Mouse (Mus musculus): ENCODE measurements around the gene Mucl3. TPM values are rescaled to one million over a fixed set of nuclear protein-coding genes. Genes with fewer than 3 reads are reported as not detected.

The Mucl3 gene
- total and polyA plus RNA-seq, 3 experiments: 0.04 to 0.11 TPM; not detected in 1

DNA sequence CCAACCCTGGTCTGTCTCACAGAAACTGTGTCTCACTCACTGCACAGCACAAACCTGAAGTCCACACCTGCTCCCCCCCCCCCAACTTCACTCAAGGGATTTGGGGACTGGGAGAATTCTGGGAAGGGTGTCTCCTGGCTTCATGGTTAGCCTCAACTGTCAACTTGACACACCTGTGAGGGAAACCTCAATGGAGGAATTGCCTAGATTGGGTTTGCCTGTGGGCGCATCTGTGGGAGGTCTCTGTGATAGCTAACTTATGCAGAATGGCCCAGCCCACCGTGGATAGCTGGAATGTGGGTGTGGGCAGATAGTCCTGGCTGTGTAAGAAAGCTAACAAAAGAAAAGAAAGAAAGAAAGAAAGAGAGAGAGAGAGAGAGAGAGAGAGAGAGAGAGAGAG, 42.2 kb downstream of the Mucl3 start, which contains the start of gene Sfta2:
TSS of gene Sfta2 (plus strand) at position 301 of the 400 bp plus-strand sequence.
- TF ChIP-seq HCFC1 (IDR thresholded peaks at IDR 0.05; ENCODE audit: low read depth, low read length): no peak
- no peak for TF ChIP-seq MAX (IDR thresholded peaks at IDR 0.05; ENCODE audit: low read length)
- TF ChIP-seq POLR2AphosphoS5 (IDR thresholded peaks at IDR 0.05; ENCODE audit: borderline replicate concordance, low read depth, low read length): no peak
- no peak for TF ChIP-seq UBTF (IDR thresholded peaks at IDR 0.05; ENCODE audit: borderline replicate concordance, insufficient read depth, low read depth, low read length)
- no peak for TF ChIP-seq GABPA (IDR thresholded peaks at IDR 0.05; ENCODE audit: low read depth, low read length)
- no peak for TF ChIP-seq CTCF (IDR thresholded peaks at IDR 0.05 in 2 of 3, conservative IDR thresholded peaks at IDR 0.05 in 1 of 3; ENCODE audit: control insufficient read depth in 1 of 3, insufficient read depth in 1 of 3, low read depth in 2 of 3, low read length in 3 of 3, poor library complexity in 1 of 3, severe bottlenecking in 1 of 3)
- no peak for TF ChIP-seq ZMIZ1 (IDR thresholded peaks at IDR 0.05; ENCODE audit: low read depth, low read length)
- TF ChIP-seq TBP (IDR thresholded peaks at IDR 0.05; ENCODE audit: low read depth, low read length): no peak
- TF ChIP-seq MEF2A (IDR thresholded peaks at IDR 0.05; ENCODE audit: extremely low read depth, insufficient replicate concordance, low read depth, low read length, poor library complexity, severe bottlenecking): no peak
- TF ChIP-seq MAFK (IDR thresholded peaks at IDR 0.05; ENCODE audit: borderline replicate concordance, low read depth, low read length): no peak
- no peak for TF ChIP-seq SIN3A (IDR thresholded peaks at IDR 0.05; ENCODE audit: low read length)
- TF ChIP-seq RCOR1 (IDR thresholded peaks at IDR 0.05; ENCODE audit: low read depth, low read length): no peak
- no peak for TF ChIP-seq MYB (IDR thresholded peaks at IDR 0.05; ENCODE audit: low read depth, low read length)
- TF ChIP-seq TAL1 (IDR thresholded peaks at IDR 0.05; ENCODE audit: low read length): no peak
- Histone ChIP-seq H3K4me3 (ENCODE audit: control insufficient read depth in 1 of 2, insufficient read depth in 1 of 2, low read depth in 2 of 2, low read length in 2 of 2) (peak within 1 kb of the TSS; percentile 23 to 52; a peak in 3 of 4 replicates), H3K36me3 (ENCODE audit: control insufficient read depth in 1 of 2, insufficient read depth in 2 of 2, low read length in 2 of 2) (no peaks in the 10 kb centered on the region), H3K4me1 (ENCODE audit: control insufficient read depth in 1 of 2, insufficient read depth in 2 of 2, low read length in 2 of 2) (peaks cover 0 to 4% of the 10 kb centered on the region in 2 experiments; a peak in 1 of 4 replicates), H3K9me3 (replicated peaks; ENCODE audit: insufficient read depth, low read length) (no peaks in the 10 kb centered on the region), H3K79me2 (ENCODE audit: control insufficient read depth, insufficient read depth, low read length, poor library complexity) (no peaks in the 10 kb centered on the region), H3K9ac (ENCODE audit: control insufficient read depth, low read depth, low read length, poor library complexity, severe bottlenecking) (peak within 1 kb of the TSS; percentile 17; the same call in 1 of the 2 replicates), H3K27me3 (ENCODE audit: control insufficient read depth in 1 of 2, insufficient read depth in 2 of 2, low read length in 2 of 2) (peaks cover 2% of the 10 kb centered on the region in 2 experiments; a peak in 2 of 4 replicates), H3K27ac (ENCODE audit: control insufficient read depth, low read depth, low read length) (no peak within 1 kb of the TSS)
- no peak for DNase-seq (ENCODE audit: low read depth, low spot score)

DNA sequence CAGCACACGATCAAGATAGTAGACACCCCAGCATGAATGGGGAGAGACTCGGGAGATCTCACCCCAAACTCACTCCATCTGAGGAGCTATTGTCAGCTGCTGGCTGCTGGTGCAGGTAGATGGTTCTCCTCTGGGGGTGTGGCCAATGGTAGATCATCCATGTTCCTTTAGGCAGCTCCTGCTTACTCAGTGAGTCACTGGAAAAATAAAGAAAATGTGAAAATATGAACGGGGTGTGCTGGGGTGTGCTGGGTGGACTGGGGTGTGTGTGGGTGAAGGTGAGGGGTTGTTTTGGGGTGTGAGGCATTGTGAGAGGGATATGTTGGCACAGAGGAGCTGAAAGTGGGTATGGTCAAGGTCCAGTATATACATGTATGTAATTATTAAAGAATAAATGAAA, 46.1 kb downstream of the Mucl3 start:
- TF ChIP-seq USF2 (IDR thresholded peaks at IDR 0.05; ENCODE audit: borderline replicate concordance in 1 of 2, insufficient read depth in 1 of 2, low read depth in 1 of 2, low read length in 2 of 2): no peak
- no peaks in the 10 kb centered on the region for H3K9me3 ChIP-seq (replicated peaks; ENCODE audit: insufficient read depth, low read length)
- H3K36me3 ChIP-seq (ENCODE audit: control insufficient read depth in 1 of 2, insufficient read depth in 2 of 2, low read length in 2 of 2): no peaks in the 10 kb centered on the region
- H3K27ac ChIP-seq (ENCODE audit: control insufficient read depth, low read depth, low read length): no peak overlapping the region
- H3K9ac ChIP-seq (ENCODE audit: control insufficient read depth, low read depth, low read length, poor library complexity, severe bottlenecking): no peak overlapping the region
- no peak overlapping the region for H3K4me3 ChIP-seq (ENCODE audit: control insufficient read depth in 1 of 2, insufficient read depth in 1 of 2, low read depth in 2 of 2, low read length in 2 of 2)
- no peak for DNase-seq (ENCODE audit: low read depth, low spot score)
- no peaks in the 10 kb centered on the region; a peak in 2 of 4 replicates for H3K27me3 ChIP-seq (ENCODE audit: control insufficient read depth in 1 of 2, insufficient read depth in 2 of 2, low read length in 2 of 2)
- no peaks in the 10 kb centered on the region for H3K79me2 ChIP-seq (ENCODE audit: control insufficient read depth, insufficient read depth, low read length, poor library complexity)
- H3K4me1 ChIP-seq (ENCODE audit: control insufficient read depth in 1 of 2, insufficient read depth in 2 of 2, low read length in 2 of 2): peaks cover 0 to 4% of the 10 kb centered on the region in 2 experiments; a peak in 1 of 4 replicates

Measured in MEL (cell line).